Mouse (Mus musculus): Measurements from ENCODE around the gene Mex3a. TPM values are rescaled to one million over a fixed set of nuclear protein-coding genes. Genes with fewer than 3 reads are reported as not detected.

Gene Mex3a
- total and polyA plus RNA-seq, 3 experiments = 1.1 to 4.9 (median 2.5) TPM

- Histone ChIP-seq H3K4me2 (ENCODE audit: insufficient read depth, low read depth, poor library complexity, severe bottlenecking) (no peak overlapping the region), H3K36me3 (replicated peaks in 1 of 2; ENCODE audit: control insufficient read depth in 1 of 2, insufficient read depth in 1 of 2, low read length in 1 of 2) (peaks cover 0 to 12% of the 10 kb centered on the region in 2 experiments), H3K79me2 (replicated peaks; ENCODE audit: control insufficient read depth, extremely low read depth, insufficient read depth, poor library complexity, severe bottlenecking) (no peaks in the 10 kb centered on the region; the same call in 1 of the 2 replicates), H3K4me3 (replicated peaks in 1 of 3; ENCODE audit: low read depth in 2 of 3, low read length in 2 of 3, poor library complexity in 1 of 3) (no peak overlapping the region), H3K27ac (ENCODE audit: insufficient read depth, low read depth) (no peak overlapping the region), H3K27me3 (replicated peaks) (peaks cover 10% of the 10 kb centered on the region), H3K9me3 (replicated peaks; ENCODE audit: low read length) (no peaks in the 10 kb centered on the region), H3K9ac (ENCODE audit: insufficient read depth, low read depth) (no peak overlapping the region), H3K4me1 (ENCODE audit: control insufficient read depth in 1 of 2, insufficient read depth in 2 of 2) (peaks cover 16 to 49% of the 10 kb centered on the region in 2 experiments)
- no peak for DNase-seq (ENCODE audit: extremely low read depth)
- in situ Hi-C loops (cut with MboI; ENCODE audit: low pct_ligation_motif_present, low pct_unique_long_range_greater_than_20kb, low sequenced_read_pairs) = no loop called here
- TF ChIP-seq CHD1 (IDR thresholded peaks at IDR 0.05; ENCODE audit: low read depth, low read length) (no peak), ZC3H11A (IDR thresholded peaks at IDR 0.05; ENCODE audit: low read depth, low read length) (no peak), GABPA (IDR thresholded peaks at IDR 0.05; ENCODE audit: insufficient replicate concordance, low read depth, low read length) (no peak)
- dilution Hi-C loops (cut with MboI; ENCODE audit: extremely low pct_ligation_motif_present, extremely low pct_unique_long_range_greater_than_20kb, low sequenced_read_pairs) = no loop called here
These were observed 32.6 kb upstream of the Mex3a start for GRCm38 (mm10) chr3:88499580-88499979.

- Histone ChIP-seq H3K79me2 (replicated peaks; ENCODE audit: control insufficient read depth, extremely low read depth, insufficient read depth, poor library complexity, severe bottlenecking) (no peaks in the 10 kb centered on the region; the same call in 1 of the 2 replicates), H3K4me3 (replicated peaks in 1 of 3; ENCODE audit: low read depth in 2 of 3, low read length in 2 of 3, poor library complexity in 1 of 3) (no peak overlapping the region), H3K36me3 (replicated peaks in 1 of 2; ENCODE audit: control insufficient read depth in 1 of 2, insufficient read depth in 1 of 2, low read length in 1 of 2) (peaks cover 0 to 12% of the 10 kb centered on the region in 2 experiments), H3K27ac (ENCODE audit: insufficient read depth, low read depth) (no peak overlapping the region), H3K9me3 (replicated peaks; ENCODE audit: low read length) (no peaks in the 10 kb centered on the region), H3K27me3 (replicated peaks) (peaks cover 10% of the 10 kb centered on the region), H3K4me2 (ENCODE audit: insufficient read depth, low read depth, poor library complexity, severe bottlenecking) (no peak overlapping the region), H3K4me1 (ENCODE audit: control insufficient read depth in 1 of 2, insufficient read depth in 2 of 2) (peaks cover 11 to 47% of the 10 kb centered on the region in 2 experiments), H3K9ac (ENCODE audit: insufficient read depth, low read depth) (no peak overlapping the region)
- in situ Hi-C loops (cut with MboI; ENCODE audit: low pct_ligation_motif_present, low pct_unique_long_range_greater_than_20kb, low sequenced_read_pairs) (no loop called here), dilution Hi-C loops (cut with MboI; ENCODE audit: extremely low pct_ligation_motif_present, extremely low pct_unique_long_range_greater_than_20kb, low sequenced_read_pairs) (no loop called here)
- DNase-seq (ENCODE audit: extremely low read depth) = no peak
- TF ChIP-seq SIN3A (IDR thresholded peaks at IDR 0.05; ENCODE audit: low read length) (no peak), IRF4 (IDR thresholded peaks at IDR 0.05; ENCODE audit: low read depth, low read length) (no peak), ELF1 (IDR thresholded peaks at IDR 0.05; ENCODE audit: low read depth, low read length) (no peak), GABPA (IDR thresholded peaks at IDR 0.05; ENCODE audit: insufficient replicate concordance, low read depth, low read length) (no peak), POLR2AphosphoS2 (IDR thresholded peaks at IDR 0.05; ENCODE audit: low read depth, low read length) (no peak), EP300 (IDR thresholded peaks at IDR 0.05; ENCODE audit: low read length) (no peak), HCFC1 (IDR thresholded peaks at IDR 0.05; ENCODE audit: low read depth, low read length) (no peak), USF1 (IDR thresholded peaks at IDR 0.05; ENCODE audit: low read depth, low read length) (no peak), MYC (IDR thresholded peaks at IDR 0.05; ENCODE audit: low read depth, low read length) (no peak), USF2 (conservative IDR thresholded peaks at IDR 0.05; ENCODE audit: low read depth, low read length) (no peak), MEF2A (IDR thresholded peaks at IDR 0.05; ENCODE audit: borderline replicate concordance, low read depth, low read length) (no peak), MXI1 (IDR thresholded peaks at IDR 0.05; ENCODE audit: low read depth, low read length) (no peak), SMC3 (IDR thresholded peaks at IDR 0.05; ENCODE audit: low read depth, low read length) (no peak), ZKSCAN1 (IDR thresholded peaks at IDR 0.05; ENCODE audit: borderline replicate concordance, low read depth, low read length) (no peak), POLR2A (IDR thresholded peaks at IDR 0.05; ENCODE audit: low read depth, low read length) (no peak), TBP (conservative IDR thresholded peaks at IDR 0.05; ENCODE audit: low read depth, low read length) (no peak)
These were observed 32.1 kb upstream of the Mex3a start for GRCm38 (mm10) chr3:88500087-88500486.

Data from CH12.LX (cell line).